Mouse (Mus musculus) heart, embryonic 10.5 days (tissue): Measurements from ENCODE around the gene Smad5. TPM values are rescaled to one million over a fixed set of nuclear protein-coding genes. Genes with fewer than 3 reads are reported as not detected.
A peak's percentile ranks its signal among the peaks of the same experiment; 100 is the strongest.

Experiments used
- DNase-seq: peaks from one replicate; pipeline ENCODE4 v3.0.0-alpha.2; 2017; ENCODE audit warnings: low spot score
- H3K27ac ChIP-seq: fragments of 300-500 bp; sonication (generic); 2 replicates; pipeline ENCODE4 v1.5.1; 2016; ENCODE audit warnings: mild to moderate bottlenecking
- H3K27me3 ChIP-seq: fragments of 300-500 bp; sonication (generic); 2 replicates; pipeline ENCODE4 v1.6.1; 2016; ENCODE audit warnings: mild to moderate bottlenecking; ENCODE audit not compliant: poor library complexity, insufficient read depth, severe bottlenecking
- H3K36me3 ChIP-seq: fragments of 300-500 bp; sonication (generic); 2 replicates; pipeline ENCODE4 v1.6.1; 2016; ENCODE audit warnings: mild to moderate bottlenecking, moderate library complexity
- H3K4me1 ChIP-seq: fragments of 300-500 bp; sonication (generic); 2 replicates; pipeline ENCODE4 v1.6.1; 2016; ENCODE audit warnings: mild to moderate bottlenecking
- H3K4me3 ChIP-seq: fragments of 300-500 bp; sonication (generic); 2 replicates; pipeline ENCODE4 v1.5.1; 2016; ENCODE audit warnings: mild to moderate bottlenecking, moderate library complexity
- H3K9me3 ChIP-seq: fragments of 300-500 bp; sonication (generic); 2 replicates; pipeline ENCODE4 v1.6.1; 2016; ENCODE audit warnings: mild to moderate bottlenecking, moderate library complexity
- WGBS: fragments of 180-500 bp; shearing (Covaris S2); methylation state at CpG from one replicate; pipeline ENCODE4 v1.1.7; 2016; 5-methylcytosine and 5-hydroxymethylcytosine counted together
- polyA plus RNA-seq: library from polyadenylated mRNA; unstranded; fragments of >200 nt; fragmentation: Nextera tagmentation; extraction: Ambion mirVana; gene quantifications from 2 replicates; pipeline ENCODE4 v1.2.1, GENCODE M21; 2016

The Smad5 gene
- polyA plus RNA-seq, 1 experiment from 2014 or later, result 23.0 TPM

GRCm38 (mm10) chr13:56746739-56747532 lies 44.1 kb downstream of the Smad5 start:
- Histone ChIP-seq H3K4me3 (no peak overlapping the region), H3K36me3 (0 out of 2 replicates have a peak, but pooled peaks cover 4% of the 10 kb centered on the region), H3K27me3 (peaks cover 18% of the 10 kb centered on the region), H3K4me1 (peaks cover 11% of the 10 kb centered on the region), H3K27ac (no peak overlapping the region), H3K9me3 (no peaks in the 10 kb centered on the region)
- DNase-seq, result no peak
- WGBS, result 75% methylated on average over 10 of the region's 10 CpGs

- no peak overlapping the region for H3K4me3 ChIP-seq
- H3K27me3 ChIP-seq, result peaks cover 24% of the 10 kb centered on the region
- DNase-seq, result no peak
- no peaks in the 10 kb centered on the region for H3K36me3 ChIP-seq
- H3K27ac ChIP-seq, result no peak overlapping the region
- peaks cover 15% of the 10 kb centered on the region for H3K4me1 ChIP-seq
- WGBS, result 55% methylated on average over 8 of the region's 8 CpGs
- H3K9me3 ChIP-seq, result no peaks in the 10 kb centered on the region
Measured at GRCm38 (mm10) chr13:56747554-56747953, 44.7 kb downstream of the Smad5 start.

GRCm38 (mm10) chr13:56749377-56749776 lies 46.6 kb downstream of the Smad5 start:
- Histone ChIP-seq H3K27me3 (peaks cover 42% of the 10 kb centered on the region), H3K9me3 (no peaks in the 10 kb centered on the region), H3K4me3 (no peak overlapping the region), H3K36me3 (no peaks in the 10 kb centered on the region), H3K27ac (no peak overlapping the region), H3K4me1 (peaks cover 29% of the 10 kb centered on the region)
- 77% methylated on average over 7 of the region's 7 CpGs for WGBS
- DNase-seq, result no peak

DNA sequence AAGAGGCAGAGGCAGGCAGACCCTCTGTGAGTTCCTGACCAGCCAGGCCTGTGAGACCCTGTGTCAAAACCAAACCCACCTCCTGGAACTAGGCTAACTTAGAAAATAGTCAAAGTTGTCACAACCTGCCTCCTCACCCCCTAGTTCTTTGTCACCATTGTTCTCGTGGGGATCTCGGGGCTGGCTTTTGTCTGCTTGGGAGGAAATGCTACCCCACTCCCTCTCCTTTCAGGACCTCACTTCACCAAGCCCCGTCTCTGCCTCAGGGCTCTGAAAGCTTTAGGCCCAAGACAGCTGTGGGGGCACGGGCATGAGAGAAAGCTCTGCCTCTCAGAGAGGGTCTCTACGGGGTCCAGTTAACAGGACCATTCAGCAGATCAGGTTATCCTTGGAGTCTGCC lies 49.0 kb downstream of the Smad5 start:
- whole genome bisulfite sequencing, result 39% methylated on average over 5 of the region's 5 CpGs
- no peak overlapping the region for H3K27ac ChIP-seq
- H3K4me1 ChIP-seq, result peaks cover 38% of the 10 kb centered on the region
- DNase-seq, result no peak
- H3K4me3 ChIP-seq, result peak overlapping the region; percentile 70
- peaks cover 66% of the 10 kb centered on the region for H3K27me3 ChIP-seq
- H3K36me3 ChIP-seq, result no peaks in the 10 kb centered on the region
- H3K9me3 ChIP-seq, result no peaks in the 10 kb centered on the region

DNA sequence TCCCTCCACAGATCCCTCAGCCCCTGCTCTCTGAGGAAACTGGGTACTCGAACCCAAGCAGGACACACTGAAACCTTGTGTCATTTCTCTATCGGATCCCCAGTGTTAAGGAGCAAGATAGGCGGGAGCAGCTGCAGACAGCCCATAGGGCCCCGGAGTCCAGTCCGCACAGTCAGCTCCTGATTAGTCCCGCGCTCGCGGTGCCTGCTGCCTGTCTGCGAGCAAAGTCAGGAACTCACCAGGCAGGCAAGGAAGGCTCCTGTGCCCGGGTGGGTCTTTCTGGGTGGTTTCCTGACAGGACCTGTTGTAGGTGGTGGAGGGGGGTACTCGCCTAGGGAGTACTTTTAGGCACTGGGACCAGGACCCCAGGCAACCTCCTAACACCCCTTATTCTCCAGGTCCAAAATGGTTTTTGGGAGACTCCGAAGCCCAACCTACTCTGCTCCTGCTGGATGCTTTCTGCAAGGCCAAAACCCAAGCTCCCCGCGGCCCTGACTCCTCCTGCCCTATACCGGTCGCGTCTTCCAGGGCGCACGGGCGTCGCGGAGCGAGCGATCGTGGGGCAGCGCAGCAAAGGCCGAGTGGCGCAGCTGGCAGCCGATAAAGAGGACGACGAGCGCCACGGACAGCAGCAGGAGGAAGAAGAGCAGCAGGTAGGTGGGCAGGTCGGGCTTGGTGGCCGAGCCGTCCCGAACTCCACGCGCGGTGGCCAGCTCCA lies 49.8 kb downstream of the Smad5 start:
- Histone ChIP-seq H3K4me3 (peak overlapping the region; percentile 70), H3K36me3 (no peaks in the 10 kb centered on the region), H3K4me1 (peaks cover 40% of the 10 kb centered on the region), H3K27ac (peak overlapping the region; percentile 65), H3K27me3 (peaks cover 72% of the 10 kb centered on the region), H3K9me3 (no peaks in the 10 kb centered on the region)
- 1% methylated on average over 41 of the region's 41 CpGs for WGBS
- no peak for DNase-seq

- no peak for DNase-seq
- Histone ChIP-seq H3K9me3 (no peaks in the 10 kb centered on the region), H3K4me3 (peak within 1 kb of the TSS; percentile 70), H3K27me3 (peaks cover 72% of the 10 kb centered on the region), H3K36me3 (no peaks in the 10 kb centered on the region), H3K27ac (peak within 1 kb of the TSS; percentile 65), H3K4me1 (peaks cover 38% of the 10 kb centered on the region)
- under 1% methylated on average over 71 of the region's 71 CpGs for WGBS
Measured at GRCm38 (mm10) chr13:56753192-56753951, 50.6 kb downstream of the Smad5 start, which contains the start of gene Gm45623. TSS of gene Gm45623 (minus strand) at chr13:56753827.

DNA sequence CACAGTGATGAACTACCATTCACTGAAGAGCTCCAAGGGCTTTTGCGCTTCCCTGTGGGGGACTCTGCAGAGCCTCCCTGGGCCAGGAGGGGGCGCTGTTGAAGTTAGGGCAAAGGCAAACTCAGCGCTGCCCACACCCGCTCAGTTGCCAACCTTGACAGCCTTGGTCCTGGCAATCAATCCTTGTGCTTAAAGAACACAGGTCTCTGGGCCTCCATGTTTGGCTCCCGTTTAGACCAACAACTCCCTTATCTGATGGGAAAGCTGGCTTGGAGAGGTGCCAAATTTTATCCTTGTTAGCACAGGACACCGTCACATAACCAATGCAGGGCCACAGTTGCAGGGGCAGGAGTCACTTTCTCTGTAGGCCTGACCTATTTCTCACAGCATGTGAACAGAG lies 53.1 kb downstream of the Smad5 start:
- Histone ChIP-seq H3K27me3 (peaks cover 71% of the 10 kb centered on the region), H3K27ac (no peak overlapping the region), H3K4me1 (peaks cover 38% of the 10 kb centered on the region), H3K9me3 (no peaks in the 10 kb centered on the region), H3K4me3 (no peak overlapping the region), H3K36me3 (no peaks in the 10 kb centered on the region)
- no peak for DNase-seq
- WGBS, result 46% methylated on average over 6 of the region's 6 CpGs

- no peaks in the 10 kb centered on the region for H3K9me3 ChIP-seq
- no peak overlapping the region for H3K4me3 ChIP-seq
- DNase-seq, result no peak
- no peaks in the 10 kb centered on the region for H3K36me3 ChIP-seq
- peaks cover 71% of the 10 kb centered on the region for H3K27me3 ChIP-seq
- peaks cover 38% of the 10 kb centered on the region for H3K4me1 ChIP-seq
- H3K27ac ChIP-seq, result no peak overlapping the region
- WGBS, result 48% methylated on average over 12 of the region's 12 CpGs
Measured at GRCm38 (mm10) chr13:56757201-56757600, 54.4 kb downstream of the Smad5 start.

GRCm38 (mm10) chr13:56758492-56758891 lies 55.7 kb downstream of the Smad5 start:
- Histone ChIP-seq H3K9me3 (no peaks in the 10 kb centered on the region), H3K4me1 (peaks cover 29% of the 10 kb centered on the region), H3K36me3 (no peaks in the 10 kb centered on the region), H3K4me3 (no peak overlapping the region), H3K27ac (no peak overlapping the region), H3K27me3 (peaks cover 71% of the 10 kb centered on the region)
- DNase-seq, result peak; percentile 86
- WGBS, result 27% methylated on average over 6 of the region's 6 CpGs

- H3K4me3 ChIP-seq, result no peak overlapping the region
- 35% methylated on average over 13 of the region's 13 CpGs for WGBS
- peaks cover 37% of the 10 kb centered on the region for H3K27me3 ChIP-seq
- H3K4me1 ChIP-seq, result peaks cover 31% of the 10 kb centered on the region
- no peak overlapping the region for H3K27ac ChIP-seq
- no peaks in the 10 kb centered on the region for H3K9me3 ChIP-seq
- no peaks in the 10 kb centered on the region for H3K36me3 ChIP-seq
- no peak for DNase-seq
Measured at GRCm38 (mm10) chr13:56762446-56763229, 59.8 kb downstream of the Smad5 start.

DNA sequence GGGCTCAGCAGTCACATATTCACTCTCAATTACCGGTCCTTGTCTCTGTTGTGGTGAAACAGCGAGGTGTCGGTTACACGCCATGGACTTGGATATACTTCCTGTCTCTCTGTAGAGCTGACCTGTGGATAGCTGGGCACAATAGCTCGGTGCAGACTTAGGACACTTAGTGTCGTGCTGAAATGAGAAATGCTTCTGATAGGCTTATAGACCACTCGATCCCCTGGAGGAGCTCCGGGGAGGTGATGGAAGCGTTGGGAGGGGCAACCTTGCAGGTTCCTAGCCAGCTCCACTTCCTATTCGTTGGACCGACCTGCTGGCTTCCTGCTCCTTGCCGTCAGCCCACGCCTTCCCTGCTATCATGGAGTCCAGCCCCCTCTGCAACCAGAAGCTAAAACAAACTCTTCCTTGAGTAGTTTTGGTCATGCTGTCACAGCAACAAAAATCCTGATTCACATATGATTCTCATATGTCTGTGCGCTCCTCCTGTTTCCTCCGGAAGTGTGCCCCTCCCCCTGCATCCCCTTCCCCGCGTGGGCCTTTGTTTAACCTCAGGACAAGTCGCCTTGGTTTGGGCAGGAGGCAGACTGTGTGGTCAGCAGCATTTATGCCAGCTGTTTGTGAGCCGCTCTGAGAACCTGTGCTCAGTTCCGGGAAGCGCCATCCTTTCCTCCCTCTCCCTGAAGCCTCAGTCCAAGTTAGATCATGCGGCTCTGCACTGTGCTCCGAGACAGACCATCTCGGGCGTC lies 62.6 kb downstream of the Smad5 start:
- Histone ChIP-seq H3K9me3 (no peaks in the 10 kb centered on the region), H3K4me3 (peak overlapping the region; percentile 45), H3K27ac (peak overlapping the region; percentile 79), H3K27me3 (peaks cover 41% of the 10 kb centered on the region), H3K4me1 (peaks cover 47% of the 10 kb centered on the region), H3K36me3 (no peaks in the 10 kb centered on the region)
- DNase-seq, result no peak
- 35% methylated on average over 25 of the region's 25 CpGs for WGBS

GRCm38 (mm10) chr13:56766211-56766610 lies 63.4 kb downstream of the Smad5 start:
- H3K27me3 ChIP-seq, result peaks cover 34% of the 10 kb centered on the region
- no peak overlapping the region for H3K4me3 ChIP-seq
- no peak for DNase-seq
- H3K27ac ChIP-seq, result peak overlapping the region; percentile 79
- peaks cover 50% of the 10 kb centered on the region for H3K4me1 ChIP-seq
- no peaks in the 10 kb centered on the region for H3K9me3 ChIP-seq
- no peaks in the 10 kb centered on the region for H3K36me3 ChIP-seq
- 25% methylated on average over 5 of the region's 5 CpGs for WGBS
